Mouse (Mus musculus) bone marrow macrophage, adult 2 months (primary cell): ENCODE data around the gene Odr4.

ENCODE experiments used
- CTCF ChIP-seq: IDR thresholded peaks from 2 replicates; pipeline ENCODE4 v1.5.1; 2012; ENCODE audit warnings: low read depth, mild to moderate bottlenecking, low read length, moderate library complexity
- POLR2A ChIP-seq: IDR thresholded peaks from 2 replicates; pipeline ENCODE4 v1.6.1; 2012; ENCODE audit warnings: mild to moderate bottlenecking, low read depth, low read length, borderline replicate concordance

DNA sequence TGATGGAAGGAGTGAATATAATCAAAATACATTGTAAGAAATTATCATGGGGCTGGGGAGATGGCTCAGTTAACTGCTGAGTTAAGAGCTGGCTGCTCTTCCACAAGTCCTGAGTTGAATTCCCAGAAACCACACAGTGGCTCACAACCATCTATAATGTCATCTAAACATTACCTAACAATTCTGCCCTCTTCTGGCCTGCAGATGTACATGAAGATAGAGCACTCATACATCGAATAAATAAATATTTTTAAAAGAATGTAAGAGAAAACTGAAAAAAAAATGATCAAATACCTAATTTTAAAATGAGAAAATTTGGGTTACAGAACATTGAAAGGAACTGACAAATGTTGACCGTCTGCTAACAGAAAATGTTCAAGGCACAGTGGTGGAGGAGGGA lies 18.6 kb downstream of the Odr4 start:
- TF ChIP-seq CTCF: no peak
- TF ChIP-seq POLR2A: no peak
